Mouse (Mus musculus) kidney, postnatal 4 days (tissue): ENCODE measurements around the gene Mboat2.

ENCODE experiments used
- DNase-seq, 2 experiments: peaks; one replicate each; pipeline ENCODE4 v3.0.0; 2021; ENCODE audit warnings: mixed read lengths in 2 of 2

The Mboat2 gene

DNA sequence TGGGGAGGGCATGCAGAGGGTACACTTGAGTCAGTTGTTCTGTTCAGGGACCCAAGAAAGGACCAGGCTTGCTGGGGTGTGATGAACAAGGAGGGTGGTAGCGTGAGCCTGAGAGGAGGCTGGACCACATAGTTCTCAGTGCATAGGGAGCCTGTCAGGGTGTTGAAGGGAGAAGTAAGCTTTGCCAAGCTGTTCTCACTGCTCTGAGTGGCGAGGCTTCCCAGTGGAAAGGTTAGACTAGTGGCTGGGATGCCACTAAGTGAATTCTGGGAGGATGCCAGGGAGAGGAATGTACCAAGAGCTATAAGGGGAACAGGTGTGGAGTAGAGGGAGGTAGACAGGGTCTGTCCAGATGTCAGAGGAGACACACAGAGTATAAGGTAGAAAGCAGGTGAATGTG lies 77.2 kb downstream of the Mboat2 start:
- DNase-seq: no peak

- DNase-seq: no peak
These were observed 79.0 kb downstream of the Mboat2 start for GRCm38 (mm10) chr12:24909679-24910078.

GRCm38 (mm10) chr12:24912174-24912573 lies 81.5 kb downstream of the Mboat2 start:
- DNase-seq: no peak

DNA sequence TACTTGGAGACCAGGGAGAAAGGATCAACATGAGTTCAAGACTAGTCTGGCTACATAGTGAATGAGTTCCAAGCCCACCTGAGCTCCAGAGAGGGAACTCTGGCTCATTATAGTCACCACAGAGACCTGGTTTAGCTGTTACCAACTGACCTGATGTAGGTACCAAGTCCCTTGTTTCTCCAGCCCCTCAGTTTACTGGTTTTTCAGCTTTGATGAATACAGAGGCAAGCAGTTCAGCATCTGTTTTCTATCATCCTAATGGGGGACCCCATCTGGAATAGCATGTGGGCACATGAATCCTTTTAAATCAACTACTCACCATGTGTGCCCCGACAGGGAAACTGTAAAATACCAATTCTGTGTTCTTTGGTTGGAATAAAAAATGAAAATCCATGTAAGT lies 82.2 kb downstream of the Mboat2 start:
- DNase-seq: no peak

- no peak for DNase-seq
These were observed 88.0 kb downstream of the Mboat2 start for GRCm38 (mm10) chr12:24918575-24919262.

- DNase-seq: no peak
These were observed 90.2 kb downstream of the Mboat2 start for GRCm38 (mm10) chr12:24920861-24921260.

- no peak for DNase-seq
These were observed 93.3 kb downstream of the Mboat2 start for GRCm38 (mm10) chr12:24924003-24924402.

GRCm38 (mm10) chr12:24925276-24925675 lies 94.6 kb downstream of the Mboat2 start:
- DNase-seq: no peak

GRCm38 (mm10) chr12:24925684-24926083 lies 95.0 kb downstream of the Mboat2 start:
- no peak for DNase-seq

GRCm38 (mm10) chr12:24928051-24928748 lies 97.5 kb downstream of the Mboat2 start:
- DNase-seq: peak; percentile 49 to 65

DNA sequence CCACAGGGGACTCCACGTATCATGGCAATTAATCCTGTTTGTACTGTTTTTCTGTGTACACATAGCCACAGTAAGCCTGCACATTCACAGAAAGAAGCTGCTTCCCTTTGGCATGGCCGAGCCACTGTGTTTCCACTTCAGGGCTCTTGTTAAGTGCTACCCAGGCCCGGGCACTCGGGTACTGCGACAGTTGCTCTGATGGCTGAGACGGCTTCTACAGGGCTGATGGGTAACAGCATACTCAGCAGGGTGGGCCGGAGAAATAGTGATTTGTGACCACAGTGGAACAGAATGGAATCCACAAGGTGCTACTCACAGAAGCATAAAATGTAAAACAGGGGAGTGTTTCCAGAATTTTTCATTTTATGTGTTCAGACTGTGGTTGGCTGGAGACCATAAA lies 98.4 kb downstream of the Mboat2 start:
- DNase-seq: peak; percentile 24 to 47

DNA sequence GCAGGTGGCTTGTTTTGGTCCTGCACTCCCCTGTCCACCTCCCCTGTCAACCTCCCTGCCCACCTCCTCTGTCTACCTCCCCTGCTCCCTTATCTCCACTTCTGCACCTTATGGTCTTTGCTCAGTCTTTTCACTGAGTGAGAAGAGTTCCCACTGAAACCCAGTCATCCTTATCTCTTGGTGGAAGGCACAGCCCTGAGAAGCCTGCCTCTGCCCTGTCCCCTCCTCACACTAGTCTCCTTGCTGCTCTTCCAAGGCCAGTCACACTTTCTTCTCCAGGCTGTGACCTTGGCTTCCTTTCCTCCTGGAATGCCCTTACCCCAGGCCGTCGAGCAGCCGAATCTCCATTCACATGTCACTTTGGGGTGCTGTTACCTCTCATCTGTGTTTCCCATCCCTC lies 100.1 kb downstream of the Mboat2 start:
- DNase-seq: no peak

DNA sequence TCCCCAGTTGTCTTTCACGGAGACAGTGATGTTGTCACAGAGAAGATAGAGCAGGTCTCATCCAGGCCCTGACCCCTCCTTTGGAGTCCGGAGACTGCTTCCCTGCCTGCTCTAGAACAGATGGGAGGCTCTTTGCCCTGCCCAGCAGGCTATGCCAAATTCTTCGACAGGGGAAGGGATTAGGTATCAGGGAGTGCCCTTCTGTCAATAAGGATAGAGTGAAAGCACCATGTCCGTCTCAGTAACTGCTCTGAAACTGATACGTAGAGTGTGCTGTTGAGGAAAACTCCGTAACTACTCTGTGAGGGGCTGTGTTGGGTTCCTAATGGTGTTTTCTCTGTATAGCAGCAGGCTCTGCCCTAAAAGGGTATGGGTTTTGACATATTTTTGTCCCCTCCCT lies 101.4 kb downstream of the Mboat2 start:
- no peak for DNase-seq

- no peak for DNase-seq
These were observed 102.6 kb downstream of the Mboat2 start for GRCm38 (mm10) chr12:24933206-24933775.

DNA sequence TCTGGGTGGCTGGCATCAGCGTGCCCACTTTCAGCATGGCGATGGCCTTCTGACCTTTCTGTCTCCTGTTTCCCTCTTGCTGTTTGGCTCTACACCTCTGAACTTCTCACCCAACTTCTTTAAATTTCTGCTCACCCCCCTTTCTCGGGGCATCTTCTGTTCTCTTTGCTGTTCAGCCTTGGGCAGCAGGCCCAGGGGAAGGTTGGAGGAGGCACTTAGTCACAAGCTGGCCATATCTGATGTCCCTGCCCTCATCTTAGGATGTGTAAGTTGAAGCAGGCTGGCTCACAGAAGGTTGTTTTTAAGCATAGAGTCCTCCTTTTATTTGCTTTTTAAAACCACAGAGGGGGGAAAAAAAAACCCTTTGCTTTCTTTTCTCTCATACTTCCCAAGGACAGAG lies 103.3 kb downstream of the Mboat2 start:
- DNase-seq: no peak

DNA sequence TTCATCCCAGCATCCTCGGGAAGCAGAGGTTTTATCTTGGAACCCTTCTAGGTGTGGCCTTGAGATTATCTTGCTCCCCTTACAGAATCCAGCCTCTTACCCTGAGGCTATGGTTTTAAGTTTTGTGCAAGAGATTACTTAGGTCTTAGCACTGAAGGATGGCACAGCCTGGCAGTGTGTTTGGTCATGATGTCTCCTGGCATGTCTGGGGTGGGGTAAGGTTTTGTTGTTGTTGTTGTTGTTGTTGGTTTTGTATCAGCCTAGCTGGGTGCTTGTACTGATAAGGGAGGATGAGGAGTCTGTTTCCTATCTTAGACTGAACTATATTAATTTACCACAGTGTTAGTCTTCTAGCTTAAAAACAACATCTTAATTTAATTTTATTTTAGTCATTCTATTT lies 105.6 kb downstream of the Mboat2 start:
- DNase-seq: no peak

DNA sequence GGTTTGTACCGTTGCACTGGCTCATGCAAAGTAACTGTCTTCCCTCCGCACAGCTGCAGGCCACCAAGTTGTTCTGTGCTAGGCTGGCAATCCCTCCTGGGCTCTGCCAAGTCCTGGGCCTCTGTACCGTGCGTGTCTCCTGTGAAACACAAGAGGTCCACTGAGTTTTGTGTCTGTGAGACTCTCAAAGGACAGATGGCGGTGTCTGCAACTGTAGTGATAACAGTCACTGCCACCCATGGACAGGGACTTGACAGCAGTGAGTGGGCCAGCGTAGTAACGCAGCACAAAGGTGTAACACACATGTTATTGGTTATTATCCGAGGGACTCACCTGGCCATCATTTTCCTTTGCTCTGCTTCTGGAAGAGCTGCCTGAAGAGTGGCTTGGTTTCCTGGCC lies 108.7 kb downstream of the Mboat2 start:
- DNase-seq: no peak

DNA sequence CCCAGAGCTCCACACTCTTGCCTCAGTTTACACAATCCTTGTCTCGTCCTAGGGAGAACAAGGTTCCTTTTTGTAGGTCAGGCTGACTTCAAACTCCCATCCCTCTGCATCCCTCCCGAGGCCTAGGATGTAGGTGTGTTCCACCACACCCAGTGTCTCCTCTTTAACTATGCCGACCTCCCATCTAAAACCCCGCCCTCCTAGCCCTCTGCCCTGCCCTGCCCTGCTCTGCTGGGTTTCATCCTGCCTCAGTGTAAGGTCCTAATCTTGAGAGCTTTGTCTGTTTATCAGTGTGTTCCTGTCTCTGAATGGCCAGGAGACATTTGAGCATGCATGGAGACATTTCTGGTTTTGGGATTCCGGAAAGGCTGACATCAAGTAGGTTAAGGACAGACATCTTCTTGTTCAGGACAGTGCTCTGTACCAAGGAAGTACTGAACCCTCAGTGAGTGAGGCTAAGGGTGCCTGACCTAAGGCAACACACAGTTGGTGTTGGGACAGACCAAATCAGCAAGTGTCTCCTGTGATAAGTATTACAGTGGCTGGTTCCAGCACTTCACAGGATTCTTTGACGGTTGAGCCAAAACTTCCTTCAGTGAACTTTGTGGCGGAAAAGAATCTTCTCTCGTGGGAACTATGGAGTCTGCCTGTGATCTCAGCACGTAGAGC lies 112.1 kb downstream of the Mboat2 start:
- DNase-seq: no peak

GRCm38 (mm10) chr12:24943427-24943826 lies 112.7 kb downstream of the Mboat2 start:
- DNase-seq: no peak

DNA sequence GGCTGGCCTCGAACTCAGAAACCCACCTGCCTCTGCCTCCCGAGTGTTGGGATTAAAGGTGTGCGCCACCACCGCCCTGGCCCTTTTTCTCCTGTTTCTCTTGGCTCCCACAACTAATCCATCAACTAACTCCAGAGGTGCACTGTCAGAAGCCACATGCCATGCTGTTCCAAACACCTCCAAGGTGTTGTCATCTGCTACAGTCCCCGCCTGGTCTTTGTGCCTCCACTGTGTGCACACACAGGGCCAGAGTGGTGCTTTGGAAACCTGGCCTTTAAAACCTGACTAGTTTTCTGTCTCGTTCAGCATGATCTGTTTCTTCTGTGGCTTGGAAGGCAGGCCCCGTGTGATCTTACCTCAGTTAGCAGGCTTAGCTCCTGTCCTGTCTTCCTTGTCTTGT lies 113.9 kb downstream of the Mboat2 start:
- no peak for DNase-seq

- no peak for DNase-seq
These were observed 116.4 kb downstream of the Mboat2 start for GRCm38 (mm10) chr12:24947065-24947464.

DNA sequence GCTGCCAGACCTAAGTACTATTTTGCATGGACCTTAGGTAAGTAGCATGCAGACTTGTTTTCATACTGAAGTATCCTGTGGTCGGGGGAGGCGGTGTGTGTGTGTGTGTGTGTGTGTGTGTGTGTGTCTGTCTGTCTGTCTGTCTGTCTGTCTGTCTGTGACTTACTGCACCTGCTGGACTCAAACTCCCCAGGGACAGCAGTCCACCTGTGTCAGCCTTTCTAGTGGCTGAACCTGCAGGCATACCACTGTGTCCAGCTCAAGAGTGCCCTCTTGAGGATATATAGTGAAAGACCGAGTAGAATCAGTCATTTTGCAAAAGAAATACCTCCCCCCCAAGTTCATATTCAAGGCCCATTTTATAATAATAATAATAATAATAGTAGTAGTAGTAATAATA lies 117.7 kb downstream of the Mboat2 start:
- DNase-seq: peak; percentile 40 to 62

DNA sequence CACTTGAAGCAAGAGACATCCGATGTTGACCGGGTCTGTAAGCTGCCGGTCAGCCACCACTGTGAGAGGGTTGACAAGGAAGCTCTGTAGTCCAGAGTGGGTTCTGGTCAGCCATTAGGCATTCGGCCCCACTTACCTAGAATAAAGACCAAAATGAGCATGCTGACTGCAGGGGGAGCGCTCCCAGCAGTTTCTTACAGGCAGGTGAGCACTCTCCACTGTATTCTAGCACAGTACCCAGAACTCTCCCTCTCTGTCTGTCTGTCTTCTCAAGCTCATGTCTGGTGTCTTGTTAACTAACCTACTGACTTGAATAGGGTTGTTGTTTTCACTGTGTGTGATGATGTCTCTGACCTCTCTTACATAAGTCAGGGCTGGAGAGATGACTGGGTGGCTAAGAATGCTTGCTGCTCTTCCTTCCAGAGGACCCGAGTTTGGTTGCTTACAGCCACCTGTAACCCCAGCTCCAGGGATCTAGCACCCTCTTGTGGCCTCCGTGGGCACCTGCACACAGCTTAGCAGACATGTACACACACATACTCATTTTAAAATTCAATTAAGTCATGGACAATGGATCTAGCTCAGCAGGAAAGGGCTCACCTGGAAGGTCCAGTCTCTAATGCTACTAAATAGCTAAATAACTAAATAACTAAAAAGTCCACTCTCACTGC lies 119.8 kb downstream of the Mboat2 start:
- peak in 1 of 2 experiments; percentile 22 for DNase-seq
